Mouse (Mus musculus) adrenal gland, postnatal 10 days (tissue): ENCODE data around the gene Piezo1. TPM values are rescaled to one million over a fixed set of nuclear protein-coding genes. Genes with fewer than 3 reads are reported as not detected.
"Not testable (repeated sequence)": the region's sequence is repeated elsewhere in the genome, so short reads cannot be mapped to it uniquely, and the experiment has no call there.

Experiments used
- DNase-seq: peaks from one replicate; pipeline ENCODE4 v3.0.0; 2021; ENCODE audit warnings: mixed read lengths
- long read RNA-seq, 2 experiments: library from polyadenylated mRNA; stranded (forward); transcript quantifications; one replicate each; pipeline ENCODE4 v2.0.0; 2021
- total RNA-seq, 2 experiments: library from RNA; stranded (reverse); gene quantifications; 2 replicates each; pipeline ENCODE4 v1.2.3; 2021

Piezo1 gene
- total RNA-seq = 10 to 100 TPM; 31.5 to 41.5 TPM
- long read RNA-seq, experiment 1, partial matches to known transcripts = 2 of 5 reads
- long read RNA-seq, experiment 1, other reads (novel, unspliced or antisense) = 2 of 5 reads
- long read RNA-seq, experiment 2, partial matches to known transcripts = 1 of 1 reads
- long read RNA-seq, experiment 2, other reads (novel, unspliced or antisense) = 0 of 1 reads

- peak; percentile 96 for DNase-seq
Observed at GRCm38 (mm10) chr8:122551265-122552051, at the start of gene Piezo1. Piezo1 (minus strand) TSS chr8:122551329.

- DNase-seq = no peak
Observed at GRCm38 (mm10) chr8:122600666-122601065, 49.5 kb upstream of the Piezo1 start.

GRCm38 (mm10) chr8:122596031-122596430 lies 44.9 kb upstream of the Piezo1 start:
- DNase-seq = no peak

GRCm38 (mm10) chr8:122593783-122594507 lies 42.8 kb upstream of the Piezo1 start:
- no peak for DNase-seq

GRCm38 (mm10) chr8:122593240-122593639 lies 42.1 kb upstream of the Piezo1 start:
- DNase-seq = no peak

GRCm38 (mm10) chr8:122586749-122587148 lies 35.6 kb upstream of the Piezo1 start:
- DNase-seq = no peak

- no peak for DNase-seq
Observed at GRCm38 (mm10) chr8:122586171-122586570, 35.0 kb upstream of the Piezo1 start.

GRCm38 (mm10) chr8:122585411-122585891 lies 34.3 kb upstream of the Piezo1 start:
- peak; percentile 17 for DNase-seq

- DNase-seq = no peak
Observed at GRCm38 (mm10) chr8:122584981-122585380, 33.9 kb upstream of the Piezo1 start.

GRCm38 (mm10) chr8:122580926-122581325 lies 29.8 kb upstream of the Piezo1 start:
- no peak for DNase-seq

GRCm38 (mm10) chr8:122579196-122579595 lies 28.1 kb upstream of the Piezo1 start:
- no peak for DNase-seq

GRCm38 (mm10) chr8:122577116-122577515 lies 26.0 kb upstream of the Piezo1 start:
- DNase-seq = no peak

- peak; percentile 95 for DNase-seq
Observed at GRCm38 (mm10) chr8:122576648-122577022, 25.5 kb upstream of the Piezo1 start, which contains the start of gene Aprt. Aprt (minus strand) TSS chr8:122576909.

GRCm38 (mm10) chr8:122575735-122576647 lies 24.9 kb upstream of the Piezo1 start:
- DNase-seq = no peak

GRCm38 (mm10) chr8:122575286-122575685 lies 24.2 kb upstream of the Piezo1 start:
- DNase-seq = no peak

- no peak for DNase-seq
Observed at GRCm38 (mm10) chr8:122574667-122575251, 23.6 kb upstream of the Piezo1 start.

GRCm38 (mm10) chr8:122574264-122574663 lies 23.1 kb upstream of the Piezo1 start:
- DNase-seq = no peak

- DNase-seq = no peak
Observed at GRCm38 (mm10) chr8:122573577-122573976, 22.4 kb upstream of the Piezo1 start.

GRCm38 (mm10) chr8:122573176-122573575 lies 22.0 kb upstream of the Piezo1 start:
- not testable (repeated sequence) for DNase-seq

GRCm38 (mm10) chr8:122572751-122573150 lies 21.6 kb upstream of the Piezo1 start:
- DNase-seq = no peak

GRCm38 (mm10) chr8:122571750-122572267 lies 20.7 kb upstream of the Piezo1 start:
- DNase-seq = no peak
